Mouse (Mus musculus): ENCODE data around the gene Slc9a9. TPM values are rescaled to one million over a fixed set of nuclear protein-coding genes. Genes with fewer than 3 reads are reported as not detected.

Slc9a9 gene
- polyA plus RNA-seq, 1 experiment from 2014 or later: 1.6 TPM

DNA sequence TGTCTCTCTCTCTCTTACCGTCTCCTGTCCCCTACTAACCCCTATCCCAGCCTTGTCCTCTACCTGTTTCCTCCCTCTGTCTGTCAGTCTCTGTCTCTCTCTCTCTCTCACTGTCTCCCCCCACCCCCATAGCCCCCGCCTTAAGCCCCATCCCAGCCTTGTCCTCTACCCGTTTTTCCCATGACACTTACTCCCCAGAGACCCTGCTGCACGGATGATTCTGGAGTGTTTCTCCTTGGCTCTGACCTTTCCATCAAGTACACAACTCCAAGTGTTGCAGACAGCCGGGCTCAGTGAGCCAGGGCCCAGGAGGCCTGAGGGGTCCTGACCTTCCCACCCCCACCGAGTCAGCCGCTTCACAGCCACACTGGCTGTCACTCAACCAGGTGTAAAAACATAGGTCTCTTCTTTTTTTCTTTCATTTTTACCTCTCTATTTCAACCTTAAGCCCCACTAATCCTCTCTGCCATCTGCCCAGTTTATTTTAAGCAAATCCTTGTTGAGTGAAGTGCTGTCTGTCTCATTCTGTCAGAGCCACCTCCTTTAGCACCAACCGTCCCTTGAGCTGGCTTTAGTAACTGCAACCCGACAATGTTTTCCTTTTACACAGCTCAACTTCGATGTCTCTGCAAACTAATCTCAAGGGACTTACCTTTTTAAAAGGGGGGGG is 32.4 kb downstream of the Slc9a9 start:
- H3K9me3 ChIP-seq (replicated peaks): no peaks in the 10 kb centered on the region
- H3K4me3 ChIP-seq (replicated peaks): no peak overlapping the region
- H3K36me3 ChIP-seq: no peaks in the 10 kb centered on the region
- no peak for DNase-seq
- no peaks in the 10 kb centered on the region for H3K27me3 ChIP-seq
- H3K4me2 ChIP-seq: no peak overlapping the region
- no peak for ATAC-seq (ENCODE audit: low read depth)
- no peak overlapping the region for H3K9ac ChIP-seq
- peaks cover 3% of the 10 kb centered on the region for H3K4me1 ChIP-seq (replicated peaks)
- no peak overlapping the region for H3K27ac ChIP-seq
- WGBS (ENCODE audit: insufficient replicate concordance): 59% methylated on average over 10 of the region's 10 CpGs

GRCm38 (mm10) chr9:94704986-94705757 is 35.5 kb downstream of the Slc9a9 start:
- Histone ChIP-seq H3K4me3 (replicated peaks) (no peak overlapping the region), H3K9ac (no peak overlapping the region), H3K9me3 (replicated peaks) (no peaks in the 10 kb centered on the region), H3K36me3 (no peaks in the 10 kb centered on the region), H3K27ac (no peak overlapping the region), H3K4me1 (replicated peaks) (no peaks in the 10 kb centered on the region), H3K4me2 (no peak overlapping the region), H3K27me3 (no peaks in the 10 kb centered on the region)
- ATAC-seq (ENCODE audit: low read depth) (no peak), DNase-seq (no peak)
- 64% methylated on average over 9 of the region's 9 CpGs for WGBS (ENCODE audit: insufficient replicate concordance)

DNA sequence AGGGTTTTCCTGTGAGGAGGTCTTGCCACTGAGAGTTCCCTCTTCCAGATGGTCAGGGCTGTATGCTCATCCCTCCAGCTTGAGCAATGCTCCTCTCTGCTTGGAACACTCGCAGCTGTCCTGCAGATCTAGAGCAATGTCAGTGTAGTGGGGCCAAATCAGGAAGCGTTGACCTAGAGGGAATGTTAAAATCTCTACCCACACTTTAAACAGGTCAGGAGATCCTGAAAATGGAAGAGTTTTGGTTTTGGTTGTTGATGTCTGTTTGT is 36.0 kb downstream of the Slc9a9 start:
- Histone ChIP-seq H3K27ac (no peak overlapping the region), H3K4me3 (replicated peaks) (no peak overlapping the region), H3K9ac (no peak overlapping the region), H3K4me1 (replicated peaks) (no peaks in the 10 kb centered on the region), H3K27me3 (no peaks in the 10 kb centered on the region), H3K36me3 (no peaks in the 10 kb centered on the region), H3K9me3 (replicated peaks) (no peaks in the 10 kb centered on the region), H3K4me2 (no peak overlapping the region)
- no peak for ATAC-seq (ENCODE audit: low read depth)
- WGBS (ENCODE audit: insufficient replicate concordance): 64% methylated on average over 2 of the region's 2 CpGs
- DNase-seq: no peak

- Histone ChIP-seq H3K27ac (no peak overlapping the region), H3K4me3 (replicated peaks) (no peak overlapping the region), H3K4me1 (replicated peaks) (no peaks in the 10 kb centered on the region), H3K9me3 (replicated peaks) (no peaks in the 10 kb centered on the region), H3K4me2 (no peak overlapping the region), H3K27me3 (no peaks in the 10 kb centered on the region), H3K9ac (no peak overlapping the region), H3K36me3 (no peaks in the 10 kb centered on the region)
- 74% methylated on average over 5 of the region's 5 CpGs for WGBS (ENCODE audit: insufficient replicate concordance)
- DNase-seq: no peak
- ATAC-seq (ENCODE audit: low read depth): no peak
Measured at GRCm38 (mm10) chr9:94712084-94712483, 42.4 kb downstream of the Slc9a9 start.

DNA sequence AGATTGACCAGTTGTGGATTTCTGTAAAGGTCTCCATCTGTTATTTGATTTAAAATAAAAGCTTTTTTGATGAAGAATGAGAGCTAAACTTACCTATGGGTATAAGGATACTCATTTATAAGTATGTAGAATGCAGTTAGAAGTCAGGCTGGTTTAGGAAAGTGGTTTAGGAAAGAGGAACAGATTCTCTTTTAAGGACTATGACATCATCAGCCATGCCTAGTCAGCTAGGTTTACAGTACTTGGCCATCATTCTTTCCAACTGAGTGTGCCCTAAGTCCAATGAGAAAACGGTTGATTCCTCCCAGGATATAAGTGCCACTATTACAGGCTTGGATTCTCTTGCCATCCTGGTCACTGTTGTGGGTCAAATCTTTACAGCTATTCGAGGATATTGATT is 47.0 kb downstream of the Slc9a9 start:
- WGBS (ENCODE audit: insufficient replicate concordance): 56% methylated on average over 2 of the region's 2 CpGs
- no peaks in the 10 kb centered on the region for H3K9me3 ChIP-seq (replicated peaks)
- no peak overlapping the region for H3K9ac ChIP-seq
- no peak for ATAC-seq (ENCODE audit: low read depth)
- no peak overlapping the region for H3K27ac ChIP-seq
- H3K4me3 ChIP-seq (replicated peaks): no peak overlapping the region
- no peaks in the 10 kb centered on the region for H3K36me3 ChIP-seq
- no peaks in the 10 kb centered on the region for H3K27me3 ChIP-seq
- no peak overlapping the region for H3K4me2 ChIP-seq
- DNase-seq: no peak
- no peaks in the 10 kb centered on the region for H3K4me1 ChIP-seq (replicated peaks)

DNA sequence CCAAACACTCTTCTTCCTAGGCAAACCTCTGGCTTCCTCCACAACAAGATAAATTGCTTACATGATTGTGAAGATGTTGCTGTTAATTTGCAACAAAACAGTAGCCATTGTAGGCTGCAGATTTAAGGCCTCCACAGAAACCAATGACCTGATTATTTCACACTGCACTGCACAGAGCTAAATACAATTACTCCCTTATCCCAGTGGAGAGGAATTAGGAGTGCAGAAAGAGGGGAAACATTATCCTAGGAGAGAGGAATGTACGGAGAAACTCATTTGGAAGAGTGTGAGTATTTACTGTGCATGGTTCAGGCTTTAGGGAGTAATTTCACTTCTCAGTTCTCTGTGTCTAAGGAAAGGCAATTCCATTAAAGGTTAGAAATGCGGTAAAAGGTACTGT is 53.9 kb downstream of the Slc9a9 start:
- H3K4me2 ChIP-seq: no peak overlapping the region
- ATAC-seq (ENCODE audit: low read depth) (no peak), DNase-seq (no peak)
- no peaks in the 10 kb centered on the region for H3K4me1 ChIP-seq (replicated peaks)
- H3K9ac ChIP-seq: no peak overlapping the region
- no peaks in the 10 kb centered on the region for H3K27me3 ChIP-seq
- H3K4me3 ChIP-seq (replicated peaks): no peak overlapping the region
- H3K36me3 ChIP-seq: no peaks in the 10 kb centered on the region
- no peak overlapping the region for H3K27ac ChIP-seq
- H3K9me3 ChIP-seq (replicated peaks): no peaks in the 10 kb centered on the region
- WGBS (ENCODE audit: insufficient replicate concordance): 71% methylated on average over 2 of the region's 2 CpGs

DNA sequence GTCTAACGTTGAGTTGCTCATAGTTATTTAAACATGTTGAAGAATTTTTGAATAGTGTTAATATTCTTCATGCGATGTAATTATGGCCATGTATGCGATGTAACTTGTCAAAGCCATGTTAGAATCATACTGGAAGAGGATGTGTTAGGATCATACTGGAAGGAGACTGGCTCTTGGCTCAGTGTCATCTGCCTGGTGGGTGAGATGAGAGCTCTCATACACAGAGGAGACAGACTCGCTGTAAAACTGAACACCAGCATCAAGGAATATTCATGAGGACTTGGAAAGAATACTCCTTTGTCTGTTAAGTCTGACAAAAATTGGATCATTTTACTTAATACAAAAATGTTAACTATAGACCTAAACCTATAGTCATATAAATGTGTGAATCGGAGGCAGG is 55.4 kb downstream of the Slc9a9 start:
- WGBS (ENCODE audit: insufficient replicate concordance): 68% methylated on average over 5 of the region's 5 CpGs
- Histone ChIP-seq H3K4me1 (replicated peaks) (no peaks in the 10 kb centered on the region), H3K4me3 (replicated peaks) (no peak overlapping the region), H3K27me3 (no peaks in the 10 kb centered on the region), H3K27ac (no peak overlapping the region), H3K9me3 (replicated peaks) (no peaks in the 10 kb centered on the region), H3K9ac (no peak overlapping the region), H3K4me2 (no peak overlapping the region), H3K36me3 (no peaks in the 10 kb centered on the region)
- ATAC-seq (ENCODE audit: low read depth) (no peak), DNase-seq (no peak)

DNA sequence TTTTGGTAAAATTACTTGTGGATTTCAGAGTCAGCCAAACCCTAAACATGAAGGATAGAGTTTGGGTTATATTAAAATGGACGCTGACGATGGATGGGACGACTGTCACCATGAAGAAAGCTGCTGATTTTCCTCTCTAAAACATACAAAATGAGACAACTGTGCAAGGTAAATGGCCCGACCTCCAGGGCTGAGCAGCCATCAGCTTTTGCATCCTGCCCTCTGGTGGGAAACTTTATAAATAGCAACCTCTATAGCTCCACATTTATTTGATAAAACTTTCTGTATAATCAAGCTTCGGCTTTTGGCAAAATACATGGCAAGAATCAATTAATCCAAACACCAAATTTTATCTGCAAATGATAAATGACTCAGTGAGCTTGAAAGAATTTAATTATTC is 57.7 kb downstream of the Slc9a9 start:
- 28% methylated on average over 5 of the region's 5 CpGs for WGBS (ENCODE audit: insufficient replicate concordance)
- Histone ChIP-seq H3K36me3 (no peaks in the 10 kb centered on the region), H3K9me3 (replicated peaks) (no peaks in the 10 kb centered on the region), H3K4me2 (no peak overlapping the region), H3K4me3 (replicated peaks) (no peak overlapping the region), H3K27ac (no peak overlapping the region), H3K27me3 (no peaks in the 10 kb centered on the region), H3K4me1 (replicated peaks) (no peaks in the 10 kb centered on the region), H3K9ac (no peak overlapping the region)
- DNase-seq (no peak), ATAC-seq (ENCODE audit: low read depth) (no peak)

- ATAC-seq (ENCODE audit: low read depth) (no peak), DNase-seq (no peak)
- Histone ChIP-seq H3K9me3 (replicated peaks) (no peaks in the 10 kb centered on the region), H3K4me3 (replicated peaks) (no peak overlapping the region), H3K27me3 (no peaks in the 10 kb centered on the region), H3K27ac (no peak overlapping the region), H3K4me2 (no peak overlapping the region), H3K4me1 (replicated peaks) (no peaks in the 10 kb centered on the region), H3K36me3 (no peaks in the 10 kb centered on the region), H3K9ac (no peak overlapping the region)
- WGBS (ENCODE audit: insufficient replicate concordance): 74% methylated on average over 8 of the region's 8 CpGs
Measured at GRCm38 (mm10) chr9:94730396-94730795, 60.7 kb downstream of the Slc9a9 start.

DNA sequence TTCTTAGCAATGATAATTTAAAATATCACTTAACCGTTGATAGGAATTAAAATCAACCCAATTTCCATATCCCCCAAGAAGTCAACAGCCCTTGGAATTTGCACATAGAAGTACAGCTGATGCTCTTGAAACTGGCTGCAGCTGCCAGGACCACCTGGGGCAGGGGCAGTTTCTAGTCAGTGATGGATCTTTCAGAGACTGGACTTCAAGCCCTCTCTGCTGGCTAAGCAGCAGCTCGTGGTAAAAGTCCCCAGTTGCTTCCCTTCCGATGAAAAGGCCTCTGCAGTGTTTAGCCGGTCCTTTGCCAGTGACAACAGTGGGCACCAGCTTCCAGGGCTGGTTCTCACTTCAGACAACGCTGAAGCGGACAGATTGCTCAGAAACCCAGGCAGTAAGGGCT is 62.4 kb downstream of the Slc9a9 start:
- no peak for ATAC-seq (ENCODE audit: low read depth)
- WGBS (ENCODE audit: insufficient replicate concordance): 61% methylated on average over 6 of the region's 6 CpGs

DNA sequence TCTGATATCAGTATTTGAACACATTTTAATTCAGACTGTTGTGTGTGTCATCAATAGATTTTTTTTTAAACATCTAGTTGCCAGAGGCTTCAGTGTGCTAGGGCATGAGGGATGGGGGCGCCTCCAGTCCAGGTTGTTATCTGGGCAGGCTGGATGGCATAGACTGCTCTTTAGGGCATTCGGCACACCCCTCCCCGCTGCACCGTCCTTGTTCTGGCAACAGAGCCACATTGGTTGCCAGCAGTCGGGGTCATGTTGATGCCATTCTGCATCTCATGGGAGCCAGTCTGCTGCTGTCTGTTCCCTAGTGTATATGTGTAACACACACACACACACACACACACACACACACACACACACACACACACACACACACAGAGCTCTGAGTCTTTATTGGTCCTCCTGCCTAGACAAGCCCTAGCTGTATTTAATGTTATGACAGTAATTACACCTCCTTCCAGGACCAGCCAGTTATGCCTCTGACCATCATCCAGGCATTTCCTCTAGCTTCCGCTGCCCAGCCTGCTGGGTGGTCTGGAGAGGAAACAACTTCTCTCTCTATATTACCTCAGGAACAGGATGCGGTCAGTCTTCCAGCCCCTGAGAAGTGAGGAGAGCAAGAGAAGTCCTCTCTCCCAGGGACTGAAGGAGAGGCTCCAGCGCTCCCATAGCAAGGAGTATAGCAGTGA is 63.0 kb downstream of the Slc9a9 start:
- Histone ChIP-seq H3K9ac (no peak overlapping the region), H3K4me2 (no peak overlapping the region), H3K36me3 (no peaks in the 10 kb centered on the region), H3K27ac (no peak overlapping the region), H3K9me3 (replicated peaks) (no peaks in the 10 kb centered on the region), H3K4me1 (replicated peaks) (no peaks in the 10 kb centered on the region), H3K4me3 (replicated peaks) (no peak overlapping the region), H3K27me3 (no peaks in the 10 kb centered on the region)
- 25% methylated on average over 8 of the region's 8 CpGs for WGBS (ENCODE audit: insufficient replicate concordance)
- DNase-seq: no peak
- no peak for ATAC-seq (ENCODE audit: low read depth)

More for the DNA sequence above, 62.4 kb downstream of the Slc9a9 start:
- no peak overlapping the region for H3K27ac ChIP-seq
- no peak for DNase-seq
- no peaks in the 10 kb centered on the region for H3K9me3 ChIP-seq (replicated peaks)
- no peak overlapping the region for H3K4me3 ChIP-seq (replicated peaks)
- H3K27me3 ChIP-seq: no peaks in the 10 kb centered on the region
- H3K4me2 ChIP-seq: no peak overlapping the region
- H3K9ac ChIP-seq: no peak overlapping the region
- no peaks in the 10 kb centered on the region for H3K4me1 ChIP-seq (replicated peaks)
- H3K36me3 ChIP-seq: no peaks in the 10 kb centered on the region

DNA sequence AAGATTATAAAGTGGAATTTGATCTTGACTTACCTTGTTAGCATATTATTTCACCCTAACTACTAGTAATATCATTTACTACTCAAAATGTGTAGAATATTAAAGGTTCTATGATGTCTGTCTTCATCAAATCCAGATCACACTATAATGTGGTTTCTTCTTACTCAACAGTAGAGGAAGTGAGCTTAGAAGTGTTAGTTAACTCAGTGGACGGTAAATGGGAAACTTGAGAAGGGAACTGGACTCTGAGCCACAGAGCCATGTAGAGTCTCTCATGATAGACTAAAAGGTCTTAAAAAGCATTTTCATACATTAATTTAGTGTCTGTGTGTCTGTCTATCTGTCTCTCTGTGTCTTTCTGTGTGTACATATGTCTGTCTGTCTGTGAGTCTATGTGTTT is 64.6 kb downstream of the Slc9a9 start:
- DNase-seq (no peak), ATAC-seq (ENCODE audit: low read depth) (no peak)
- Histone ChIP-seq H3K27me3 (no peaks in the 10 kb centered on the region), H3K4me3 (replicated peaks) (no peak overlapping the region), H3K36me3 (no peaks in the 10 kb centered on the region), H3K27ac (no peak overlapping the region), H3K4me2 (no peak overlapping the region), H3K9me3 (replicated peaks) (no peaks in the 10 kb centered on the region), H3K4me1 (replicated peaks) (no peaks in the 10 kb centered on the region), H3K9ac (no peak overlapping the region)
- 60% methylated on average over 1 of the region's 1 CpGs for WGBS (ENCODE audit: insufficient replicate concordance)
